8 mouse cellular contexts compared by ENCODE assay signal in the genomic region with DNA sequence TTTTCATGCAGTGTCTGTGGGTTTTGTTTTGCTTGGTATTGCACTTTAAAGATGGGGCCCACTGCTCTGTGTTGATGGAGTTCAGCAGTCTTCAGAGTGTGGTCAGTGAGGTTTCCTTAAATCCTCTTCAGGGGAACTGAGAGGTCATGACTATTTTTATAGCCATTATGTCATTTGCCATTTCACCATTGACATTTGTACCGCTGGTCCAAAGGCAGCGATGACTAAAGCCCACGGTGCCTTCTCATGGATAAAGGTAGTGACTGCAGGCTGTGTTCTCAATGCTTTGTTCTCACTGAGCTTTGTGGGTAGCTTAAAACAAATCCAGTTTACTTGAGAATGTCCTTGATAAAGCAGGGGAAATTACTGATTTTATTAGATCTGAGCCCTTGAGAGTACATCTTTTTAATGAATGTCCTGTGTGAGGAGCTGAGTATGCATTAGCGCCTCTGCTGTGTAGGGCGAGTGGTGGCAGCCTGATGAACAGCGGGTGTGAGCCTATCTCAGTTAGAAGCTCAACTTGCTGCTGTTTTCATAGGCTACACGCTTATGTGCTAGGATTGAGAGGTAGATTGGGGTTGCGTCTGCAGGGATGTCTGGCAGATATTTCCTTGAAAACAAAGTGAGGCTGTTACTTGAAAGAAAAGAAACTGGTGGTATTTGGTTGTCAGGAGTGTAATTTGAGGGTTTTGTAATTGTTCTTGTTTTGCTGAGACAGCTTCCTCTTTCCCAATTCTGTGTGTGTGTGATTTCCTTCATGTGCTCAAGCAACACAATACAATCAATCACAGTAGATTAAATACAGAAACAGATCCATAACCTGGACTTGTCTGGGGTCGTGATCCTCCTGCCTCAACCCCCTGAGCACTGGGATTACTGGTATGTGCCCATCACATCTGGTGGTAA. TPM values are rescaled to one million over a fixed set of nuclear protein-coding genes. Genes with fewer than 3 reads are reported as not detected.
DNase-seq lines count a peak whose midpoint lies in the region; ATAC-seq and TF ChIP-seq lines count a peak whose summit lies in the region.
"Had no signal": no experiment of that assay in that cellular context is flagged by ENCODE, and none has a peak within 500 bp of the region (broad histone marks: within the 10 kb centered on the region; RNA-seq: fewer than 3 reads in every experiment).

No protein-coding gene starts in this region.

- TF ChIP-seq CTCF in kidney, adult 2 months (conservative IDR thresholded peaks at IDR 0.05; ENCODE audit: insufficient read depth, insufficient read length, low read depth, low read length), result 0 out of 2 replicates have a peak, but pooled peaks have one; percentile 3
- peak; percentile 50 for TF ChIP-seq CTCF in Patski (IDR thresholded peaks at IDR 0.05)
- TF ChIP-seq CTCF in heart, adult 2 months (IDR thresholded peaks at IDR 0.05), result peak; percentile 53

- no peak overlapping the region for H3K27ac ChIP-seq in kidney, adult 2 months (ENCODE audit: insufficient read depth, low read depth, low read length)
- peak overlapping the region; percentile 34 for H3K27ac ChIP-seq in heart, adult 2 months
- H3K27ac ChIP-seq in midbrain, embryonic 15.5 days, result 0 out of 2 replicates have a peak overlapping the region, but pooled peaks have one; percentile 2
- H3K27ac ChIP-seq: limb, embryonic 12.5 days had no signal

- no peaks in the 10 kb centered on the region for H3K36me3 ChIP-seq in kidney, adult 2 months (ENCODE audit: control insufficient read depth, insufficient read depth, low read length)
- peaks cover 8% of the 10 kb centered on the region for H3K36me3 ChIP-seq in heart, adult 2 months (ENCODE audit: control insufficient read depth, insufficient read depth, low read length)
- peaks cover 13% of the 10 kb centered on the region for H3K36me3 ChIP-seq in midbrain, embryonic 15.5 days (replicated peaks)

- ATAC-seq in Patski, result peak; percentile 79
- ATAC-seq in midbrain, embryonic 15.5 days (replicated peaks), result no peak

- H3K27me3 ChIP-seq in kidney, adult 2 months (replicated peaks; ENCODE audit: control insufficient read depth, insufficient read depth, low read length), result no peaks in the 10 kb centered on the region
- no peaks in the 10 kb centered on the region for H3K27me3 ChIP-seq in Patski
- H3K27me3 ChIP-seq in heart, adult 2 months (ENCODE audit: control insufficient read depth, insufficient read depth, low read length), result no peaks in the 10 kb centered on the region
- H3K27me3 ChIP-seq in midbrain, embryonic 15.5 days (replicated peaks), result no peaks in the 10 kb centered on the region
- H3K27me3 ChIP-seq: limb, embryonic 12.5 days had no signal

- H3K4me3 ChIP-seq in kidney, adult 2 months (ENCODE audit: insufficient read depth, low read depth, low read length), result no peak overlapping the region
- no peak overlapping the region for H3K4me3 ChIP-seq in heart, adult 2 months
- no peak overlapping the region for H3K4me3 ChIP-seq in midbrain, embryonic 15.5 days
- H3K4me3 ChIP-seq: limb, embryonic 12.5 days had no signal

- peak; percentile 32 for DNase-seq in kidney, adult 2 months
- DNase-seq in kidney, postnatal 14 days, result no peak
- DNase-seq in Patski (ENCODE audit: low read depth, low spot score), result peak; percentile 65
- peak in 1 of 2 experiments; percentile 13 for DNase-seq in heart, adult 2 months
- no peak for DNase-seq in urinary bladder, postnatal 25 days (ENCODE audit: low spot score)
- DNase-seq in Muller cell, postnatal 12 days (ENCODE audit: inconsistent ontology term), result no peak

- intact Hi-C loops in heart, adult 2 months (cut with DNase I), result loop anchor here (5.0 kb wide), 1 partner anchor 119 kb away; a partner anchor contains a TSS

- CTCF ChIA-PET in Patski (lab: Charles Lee), result interaction anchor here (0.8 to 2.1 kb wide), 4 partner anchors 11 to 141 kb away, joined by 3 to 9 read pairs (median 4); a partner anchor contains a TSS

- peak overlapping the region; percentile 14; the same call in 1 of the 2 replicates for H3K9ac ChIP-seq in heart, adult 2 months (ENCODE audit: low read depth, low read length)
- H3K9ac ChIP-seq in midbrain, embryonic 15.5 days, result no peak overlapping the region
- H3K9ac ChIP-seq: limb, embryonic 12.5 days had no signal

- H3K9me3 ChIP-seq in midbrain, embryonic 15.5 days, result no peaks in the 10 kb centered on the region
- H3K9me3 ChIP-seq: limb, embryonic 12.5 days had no signal

- H3K79me2 ChIP-seq in heart, adult 2 months (replicated peaks; ENCODE audit: control insufficient read depth, insufficient read depth, low read length), result no peaks in the 10 kb centered on the region; the same call in none of the 2 replicates

- TF ChIP-seq POLR2A in kidney, adult 2 months (IDR thresholded peaks at IDR 0.05; ENCODE audit: low read depth, low read length), result no peak
- no peak for TF ChIP-seq POLR2A in heart, adult 2 months (IDR thresholded peaks at IDR 0.05; ENCODE audit: insufficient read depth, low read depth, low read length)

- no peak for TF ChIP-seq EP300 in heart, adult 2 months (IDR thresholded peaks at IDR 0.05; ENCODE audit: insufficient read depth, low read depth, low read length)

- H3K4me1 ChIP-seq in kidney, adult 2 months (ENCODE audit: control insufficient read depth, insufficient read depth, low read length), result peaks cover 2% of the 10 kb centered on the region; the same call in 1 of the 2 replicates
- H3K4me1 ChIP-seq in heart, adult 2 months (ENCODE audit: control insufficient read depth, insufficient read depth, low read length), result peaks cover 3% of the 10 kb centered on the region
- peaks cover 10% of the 10 kb centered on the region for H3K4me1 ChIP-seq in midbrain, embryonic 15.5 days

- in situ Hi-C loops in Patski (cut with MboI; ENCODE audit: low pct_unique_long_range_greater_than_20kb), result no loop called here

- H3K4me2 ChIP-seq in midbrain, embryonic 15.5 days, result no peak overlapping the region
- H3K4me2 ChIP-seq: limb, embryonic 12.5 days had no signal

- POLR2A ChIA-PET in Patski (lab: Charles Lee), result interaction anchor here (1.5 kb wide), 1 partner anchor 15 kb away, joined by 3 read pairs; no protein-coding TSS in a partner anchor

- 63% methylated on average over 9 of the region's 9 CpGs for WGBS in kidney, adult 2 months
- 18% methylated on average over 9 of the region's 9 CpGs for WGBS in heart, adult 2 months
- WGBS in midbrain, embryonic 15.5 days, result 54% methylated on average over 9 of the region's 9 CpGs

RNA-seq across cellular contexts. Expression of a gene that starts 15.4 kb away (rescaled TPM):
- 32.4 and 33.7 TPM in 2 replicates for polyA plus RNA-seq in kidney, adult 2 months (2012; rRNA removed)
- polyA plus RNA-seq in Patski (2021), result 113 TPM
- total RNA-seq in heart, adult 2 months (2021), result 10 to 100 TPM; 25.6 to 25.9 TPM
- 17.9 and 30.0 TPM in 2 replicates for polyA plus RNA-seq in heart, adult 2 months (2012; rRNA removed)
- polyA plus RNA-seq in midbrain, embryonic 15.5 days (2015; fragmentation: Nextera tagmentation; extraction: Ambion mirVana), result 104 and 109 TPM in 2 replicates

Comparison
In these comparisons a context has a peak if more than half of its experiments do, and no peak if none do; other contexts are left out.
1. DNase-seq: peak in kidney, adult 2 months (single experiment) and Patski (single experiment); none in kidney, postnatal 14 days (single experiment), urinary bladder, postnatal 25 days (single experiment) and Muller cell, postnatal 12 days (single experiment).
2. CTCF ChIP-seq: peak in every context shown above with its lines; median percentile 53 in heart, adult 2 months; 50 in Patski; 3 in kidney, adult 2 months.